Mouse (Mus musculus) heart, embryonic 14.5 days (tissue): Measurements from ENCODE around the gene Ints3. TPM values are rescaled to one million over a fixed set of nuclear protein-coding genes. Genes with fewer than 3 reads are reported as not detected.

Experiments used
- ATAC-seq: fragments of 200-750 bp; cut with Nextera tagmentation; 2 replicates; pipeline ENCODE4 v1.8.0; 2017; ENCODE audit warnings: low read depth, moderate TSS enrichment; ENCODE audit not compliant: insufficient number of reproducible peaks, insufficient read depth, low FRiP score
- H3K27ac ChIP-seq, 2 experiments: fragments of 200-500 bp in 1 of 2; fragments of 300-500 bp in 1 of 2; sonication (generic) in 1 of 2; replicated peaks in 1 of 2; 2 replicates each; pipeline ENCODE4 v1.5.1; 2012 to 2014; ENCODE audit warnings: low read depth in 2 of 2, low read length in 2 of 2, control low read depth in 1 of 2, mild to moderate bottlenecking in 1 of 2, mixed read lengths in 1 of 2; ENCODE audit not compliant: control insufficient read depth in 1 of 2, insufficient read depth in 1 of 2
- H3K27me3 ChIP-seq: fragments of 300-500 bp; sonication (generic); 2 replicates; pipeline ENCODE4 v1.6.1; 2014; ENCODE audit warnings: mild to moderate bottlenecking, low read length, control low read depth; ENCODE audit not compliant: control insufficient read depth, insufficient read depth
- H3K36me3 ChIP-seq: fragments of 300-500 bp; sonication (generic); 2 replicates; pipeline ENCODE4 v1.6.1; 2014; ENCODE audit warnings: mild to moderate bottlenecking, control low read depth, low read length, mixed read lengths; ENCODE audit not compliant: control insufficient read depth, insufficient read depth
- H3K4me1 ChIP-seq, 2 experiments: fragments of 200-500 bp in 1 of 2; fragments of 300-500 bp in 1 of 2; sonication (generic) in 1 of 2; 2 replicates each; pipeline ENCODE4 v1.6.1; 2012 to 2014; ENCODE audit warnings: low read length in 2 of 2, control low read depth in 1 of 2, mixed read lengths in 1 of 2; ENCODE audit not compliant: control insufficient read depth in 2 of 2, insufficient read depth in 2 of 2
- H3K4me2 ChIP-seq: fragments of 300-500 bp; sonication (generic); 2 replicates; pipeline ENCODE4 v1.6.1; 2014; ENCODE audit warnings: mild to moderate bottlenecking, low read length
- H3K4me3 ChIP-seq, 2 experiments: fragments of 200-500 bp in 1 of 2; fragments of 300-500 bp in 1 of 2; sonication (generic) in 1 of 2; 2 replicates each; pipeline ENCODE4 v1.5.1; 2012 to 2014; ENCODE audit warnings: low read length in 2 of 2, mild to moderate bottlenecking in 2 of 2, control low read depth in 1 of 2, low read depth in 1 of 2, moderate library complexity in 1 of 2; ENCODE audit not compliant: control insufficient read depth in 1 of 2, insufficient read depth in 1 of 2
- H3K9ac ChIP-seq: fragments of 300-500 bp; sonication (generic); 2 replicates; pipeline ENCODE4 v1.6.1; 2014; ENCODE audit warnings: mild to moderate bottlenecking, low read length
- H3K9me3 ChIP-seq: fragments of 300-500 bp; sonication (generic); 2 replicates; pipeline ENCODE4 v1.6.1; 2016; ENCODE audit warnings: low read length, control low read depth; ENCODE audit not compliant: control insufficient read depth
- WGBS: fragments of 180-500 bp; shearing (Covaris S2); extraction: QIAGEN DNeasy Blood & Tissue Kit; methylation state at CpG from one replicate; pipeline ENCODE4 v1.1.7; 2014; 5-methylcytosine and 5-hydroxymethylcytosine counted together
- polyA plus RNA-seq: library from polyadenylated mRNA; unstranded; fragments of >200 nt; fragmentation: Nextera tagmentation; extraction: Ambion mirVana; gene quantifications from 2 replicates; pipeline ENCODE4 v1.2.1, GENCODE M21; 2014

Gene Ints3
- polyA plus RNA-seq, 1 experiment from 2014 or later: 22.1 TPM

- no peaks in the 10 kb centered on the region for H3K27me3 ChIP-seq
- 89% methylated on average over 5 of the region's 5 CpGs for WGBS
- H3K4me1 ChIP-seq: no peaks in the 10 kb centered on the region
- H3K9ac ChIP-seq: no peak overlapping the region
- no peaks in the 10 kb centered on the region for H3K9me3 ChIP-seq
- no peak for ATAC-seq
- H3K36me3 ChIP-seq: peaks cover 100% of the 10 kb centered on the region
- H3K4me3 ChIP-seq: no peak overlapping the region
- H3K4me2 ChIP-seq: no peak overlapping the region
- no peak overlapping the region for H3K27ac ChIP-seq
Observed at GRCm38 (mm10) chr3:90406414-90406813, 27.0 kb downstream of the Ints3 start.

DNA sequence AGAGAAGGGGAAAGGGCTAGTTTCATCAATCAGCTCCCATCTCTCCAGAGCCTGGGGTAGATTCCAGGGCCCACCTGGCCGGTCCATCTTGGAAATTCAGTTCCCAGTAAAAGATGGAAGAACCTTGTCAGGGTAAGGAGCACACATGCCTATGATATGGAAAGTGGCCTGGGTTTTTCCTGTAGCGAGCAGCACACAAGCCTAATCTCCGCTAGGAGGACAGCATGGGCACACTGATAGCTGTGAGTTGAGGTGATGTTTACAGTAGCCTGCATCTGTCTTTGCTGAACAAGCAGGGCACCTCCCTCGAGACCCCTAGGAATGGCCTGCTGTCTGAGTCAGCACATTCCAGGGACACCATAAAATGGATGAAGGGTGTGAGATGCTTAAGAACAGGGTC, 28.8 kb downstream of the Ints3 start:
- no peak for ATAC-seq
- H3K9ac ChIP-seq: no peak overlapping the region
- WGBS: 72% methylated on average over 4 of the region's 4 CpGs
- no peak overlapping the region for H3K4me2 ChIP-seq
- no peaks in the 10 kb centered on the region for H3K9me3 ChIP-seq
- H3K27ac ChIP-seq: no peak overlapping the region
- no peaks in the 10 kb centered on the region for H3K4me1 ChIP-seq
- no peak overlapping the region for H3K4me3 ChIP-seq
- H3K36me3 ChIP-seq: peaks cover 100% of the 10 kb centered on the region
- no peaks in the 10 kb centered on the region for H3K27me3 ChIP-seq

- H3K4me3 ChIP-seq: no peak overlapping the region
- ATAC-seq: no peak
Observed at GRCm38 (mm10) chr3:90404121-90404520, 29.3 kb downstream of the Ints3 start.

DNA sequence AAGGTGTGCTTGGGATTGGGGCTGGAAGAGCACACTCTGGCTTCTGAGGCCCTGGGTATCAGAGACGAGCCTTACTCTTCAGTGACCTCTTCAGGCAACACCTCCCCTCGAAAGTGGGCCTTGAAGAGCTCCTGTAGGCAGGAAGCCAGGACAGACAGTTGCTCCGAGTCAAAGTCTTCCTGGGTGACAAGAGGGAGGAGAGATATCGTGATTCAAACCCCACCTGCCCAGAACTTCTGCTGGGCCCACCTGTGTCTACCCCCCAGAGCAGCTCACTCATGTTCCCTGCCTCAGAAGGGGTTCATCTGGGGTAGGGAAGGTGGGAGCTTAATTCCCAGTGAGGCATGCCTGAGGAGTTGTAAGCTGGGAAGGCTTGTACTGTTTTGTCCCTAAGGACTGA, 32.4 kb downstream of the Ints3 start:
- WGBS: 61% methylated on average over 4 of the region's 4 CpGs
- no peak overlapping the region for H3K4me3 ChIP-seq
- H3K27me3 ChIP-seq: no peaks in the 10 kb centered on the region
- no peaks in the 10 kb centered on the region for H3K9me3 ChIP-seq
- H3K4me1 ChIP-seq: no peaks in the 10 kb centered on the region
- no peak overlapping the region for H3K27ac ChIP-seq
- no peak overlapping the region for H3K9ac ChIP-seq
- no peak overlapping the region for H3K4me2 ChIP-seq
- H3K36me3 ChIP-seq: peaks cover 98% of the 10 kb centered on the region
- no peak for ATAC-seq

More at GRCm38 (mm10) chr3:90404121-90404520, 29.3 kb downstream of the Ints3 start:
- Histone ChIP-seq H3K27ac (no peak overlapping the region), H3K4me1 (no peaks in the 10 kb centered on the region), H3K27me3 (no peaks in the 10 kb centered on the region), H3K9ac (no peak overlapping the region), H3K4me2 (no peak overlapping the region), H3K9me3 (no peaks in the 10 kb centered on the region), H3K36me3 (peaks cover 100% of the 10 kb centered on the region)
- 86% methylated on average over 3 of the region's 3 CpGs for WGBS

- no peak overlapping the region for H3K4me3 ChIP-seq
- no peak overlapping the region for H3K9ac ChIP-seq
- no peak overlapping the region for H3K27ac ChIP-seq
- 61% methylated on average over 3 of the region's 3 CpGs for WGBS
- no peaks in the 10 kb centered on the region for H3K4me1 ChIP-seq
- no peak for ATAC-seq
- H3K4me2 ChIP-seq: no peak overlapping the region
- H3K27me3 ChIP-seq: no peaks in the 10 kb centered on the region
- H3K36me3 ChIP-seq: peaks cover 91% of the 10 kb centered on the region
- no peaks in the 10 kb centered on the region for H3K9me3 ChIP-seq
Observed at GRCm38 (mm10) chr3:90395629-90396028, 37.8 kb downstream of the Ints3 start.

GRCm38 (mm10) chr3:90392661-90393060, 40.8 kb downstream of the Ints3 start:
- Histone ChIP-seq H3K27ac (no peak overlapping the region), H3K9ac (no peak overlapping the region), H3K9me3 (no peaks in the 10 kb centered on the region), H3K4me3 (no peak overlapping the region), H3K4me2 (no peak overlapping the region), H3K36me3 (peaks cover 64% of the 10 kb centered on the region), H3K4me1 (peaks cover 9 to 21% of the 10 kb centered on the region in 2 experiments), H3K27me3 (no peaks in the 10 kb centered on the region)
- 90% methylated on average over 3 of the region's 3 CpGs for WGBS
- ATAC-seq: no peak

GRCm38 (mm10) chr3:90391941-90392340, 41.5 kb downstream of the Ints3 start:
- H3K9me3 ChIP-seq: no peaks in the 10 kb centered on the region
- no peaks in the 10 kb centered on the region for H3K27me3 ChIP-seq
- no peak overlapping the region for H3K27ac ChIP-seq
- no peak overlapping the region for H3K4me3 ChIP-seq
- no peak overlapping the region for H3K9ac ChIP-seq
- ATAC-seq: no peak
- peaks cover 56% of the 10 kb centered on the region for H3K36me3 ChIP-seq
- H3K4me2 ChIP-seq: no peak overlapping the region
- 83% methylated on average over 8 of the region's 8 CpGs for WGBS
- peaks cover 14 to 27% of the 10 kb centered on the region in 2 experiments for H3K4me1 ChIP-seq

DNA sequence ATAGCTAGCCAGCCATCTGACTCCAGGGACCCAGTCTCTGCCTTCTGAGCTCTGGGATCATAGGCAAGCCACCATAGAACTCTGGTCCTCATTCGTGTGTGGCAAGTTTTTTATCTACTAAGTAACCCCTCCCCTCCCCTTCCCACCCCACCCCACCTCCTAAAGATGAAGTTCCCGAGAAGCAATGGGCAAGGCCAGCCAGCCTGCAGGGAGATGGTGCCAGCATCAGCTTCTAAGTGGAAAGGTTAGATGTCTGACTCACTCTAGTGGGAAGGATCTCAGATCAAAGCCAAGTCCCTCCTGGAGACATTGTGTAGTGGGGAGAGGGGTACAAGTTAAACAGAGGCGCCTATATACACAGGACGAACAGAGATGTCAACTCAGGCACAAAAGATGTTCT, 42.4 kb downstream of the Ints3 start:
- no peak overlapping the region for H3K9ac ChIP-seq
- H3K4me1 ChIP-seq: peaks cover 14 to 27% of the 10 kb centered on the region in 2 experiments
- H3K27me3 ChIP-seq: no peaks in the 10 kb centered on the region
- H3K4me3 ChIP-seq: no peak overlapping the region
- H3K36me3 ChIP-seq: peaks cover 50% of the 10 kb centered on the region
- 56% methylated on average over 4 of the region's 4 CpGs for WGBS
- no peak overlapping the region for H3K27ac ChIP-seq
- no peaks in the 10 kb centered on the region for H3K9me3 ChIP-seq
- no peak overlapping the region for H3K4me2 ChIP-seq
- ATAC-seq: no peak
